Mouse (Mus musculus): Measurements from ENCODE around the gene AC124108.1.

GRCm38 (mm10) chr1:132188442-132189066, 2.7 kb upstream of the AC124108.1 start:
- TF ChIP-seq CTCF (IDR thresholded peaks at IDR 0.05; ENCODE audit: control insufficient read depth, insufficient read depth, insufficient replicate concordance, low read depth, low read length) (no peak), POLR2A (IDR thresholded peaks at IDR 0.05; ENCODE audit: control insufficient read depth, low read depth, low read length) (no peak)

All from testis, adult 2 months (tissue).